Mouse (Mus musculus): Measurements from ENCODE around the gene Gimap4.

Gimap4 gene

DNA sequence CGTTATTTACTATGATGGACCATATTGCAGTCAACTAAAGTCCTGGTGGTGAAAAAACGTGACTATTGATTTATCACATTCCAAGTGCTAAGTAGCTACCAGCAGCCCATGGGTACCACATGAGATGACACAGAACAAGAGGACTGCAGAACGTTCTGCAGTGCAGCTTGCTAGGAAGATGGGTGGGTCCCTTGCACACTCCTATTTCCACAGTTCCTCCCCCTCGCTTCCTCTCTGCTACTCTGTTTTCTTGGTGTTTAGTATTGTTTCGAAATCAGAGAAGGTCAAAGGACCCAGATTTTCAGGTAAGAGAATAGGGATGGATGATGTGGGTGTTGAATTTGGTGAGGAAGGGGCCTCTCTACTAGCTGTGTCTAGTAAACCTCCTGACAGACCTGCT is at the start of gene Gimap4:
Gimap4 (plus strand) TSS at position 231 of the 400 bp plus-strand sequence.
- CTCF ChIA-PET: interaction anchor here in 1 of 4 experiments (0.6 to 0.7 kb wide), 2 partner anchors 40 to 259 kb away, joined by 3 to 4 read pairs; no protein-coding TSS in a partner anchor
- POLR2A ChIA-PET: interaction anchor here in 1 of 4 experiments (0.6 to 1.1 kb wide), 2 partner anchors 10 to 536 kb away, joined by 3 read pairs; no protein-coding TSS in a partner anchor

DNA sequence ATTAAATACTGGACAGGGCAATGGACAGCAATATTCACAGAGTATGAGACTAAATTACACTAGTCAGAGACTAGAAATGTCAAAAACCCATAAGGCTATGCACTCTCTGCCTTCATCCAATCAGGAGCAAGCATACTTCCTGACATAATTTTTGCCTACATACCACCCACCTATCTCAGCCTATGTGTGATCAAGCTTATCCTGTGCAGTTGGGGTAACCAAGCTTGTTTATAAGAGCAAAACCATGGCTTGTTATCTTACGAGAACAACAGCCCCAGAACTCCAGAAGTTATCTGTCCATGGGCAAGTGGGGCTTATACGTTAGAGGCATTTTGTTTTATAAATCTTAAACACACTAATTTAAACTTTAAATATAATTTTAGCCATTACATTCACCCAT is 49.2 kb upstream of the Gimap4 start:
- CTCF ChIA-PET: interaction anchor here in 1 of 4 experiments (2.6 kb wide), 1 partner anchor 11 kb away, joined by 8 read pairs; no protein-coding TSS in a partner anchor

GRCm38 (mm10) chr6:48636515-48636914 is 47.8 kb upstream of the Gimap4 start:
- CTCF ChIA-PET: interaction anchor here in 2 of 4 experiments (2.5 to 2.6 kb wide), 2 partner anchors 9 to 10 kb away, joined by 8 to 16 read pairs; partner anchors contain the start of gene Gimap8 (in 1 of the 2)
- POLR2A ChIA-PET: no interaction called here

More for the DNA sequence above, 49.2 kb upstream of the Gimap4 start:
- POLR2A ChIA-PET: interaction anchor here in 1 of 4 experiments (0.7 kb wide), 1 partner anchor 147 kb away, joined by 3 read pairs; no protein-coding TSS in a partner anchor

DNA sequence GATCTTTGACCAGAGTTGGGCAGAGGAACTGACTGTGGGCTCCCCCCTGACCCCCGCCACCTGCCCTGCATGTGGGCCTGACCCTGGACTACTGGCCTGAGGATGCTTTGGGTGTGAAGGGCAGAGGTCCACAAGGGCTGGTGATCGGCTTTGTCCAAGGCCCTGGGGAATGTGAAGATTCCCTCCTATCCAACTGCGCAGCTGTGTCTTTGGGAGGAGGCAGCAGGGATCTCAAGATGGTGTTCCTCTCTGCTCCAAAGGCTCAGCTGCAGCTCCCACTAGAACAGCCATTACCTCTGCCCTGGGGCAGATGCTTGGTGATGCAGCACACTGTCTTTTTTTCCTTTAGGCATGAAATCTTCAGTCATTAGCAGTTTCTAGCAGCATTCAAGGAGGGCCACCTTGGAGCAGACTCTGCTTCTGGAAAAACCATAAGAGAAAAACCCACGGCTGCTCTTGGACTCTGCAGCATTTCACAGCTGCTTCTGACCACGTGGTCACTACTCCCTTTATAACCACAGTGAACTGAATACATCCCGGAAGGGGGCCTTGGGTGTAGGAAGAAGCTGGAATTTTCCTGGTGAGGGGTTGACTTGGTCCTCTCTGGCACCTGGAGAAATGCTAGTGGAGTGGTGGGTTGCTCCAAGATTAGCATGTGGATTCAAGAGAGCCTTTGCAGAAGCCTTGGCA is 46.4 kb upstream of the Gimap4 start:
- ChIA-PET POLR2A (interaction anchor here in 1 of 4 experiments (1.3 kb wide), 1 partner anchor 11 kb away, joined by 3 read pairs; the partner anchor contains the start of gene AI854703), CTCF (interaction anchor here in 2 of 4 experiments (2.5 to 2.6 kb wide), 2 partner anchors 8 kb away, joined by 8 to 16 read pairs; partner anchors contain the start of gene Gimap8 (in 1 of the 2))

- CTCF ChIA-PET: no interaction called here
- POLR2A ChIA-PET: interaction anchor here in 1 of 4 experiments (1.3 kb wide), 1 partner anchor 12 kb away, joined by 3 read pairs; the partner anchor contains the start of gene AI854703
These were observed 45.8 kb upstream of the Gimap4 start for GRCm38 (mm10) chr6:48638553-48638952.

GRCm38 (mm10) chr6:48641391-48641790 is 43.0 kb upstream of the Gimap4 start:
- POLR2A ChIA-PET: no interaction called here
- CTCF ChIA-PET: interaction anchor here in 1 of 4 experiments (1.2 kb wide), 1 partner anchor 314 kb away, joined by 3 read pairs; no protein-coding TSS in a partner anchor

DNA sequence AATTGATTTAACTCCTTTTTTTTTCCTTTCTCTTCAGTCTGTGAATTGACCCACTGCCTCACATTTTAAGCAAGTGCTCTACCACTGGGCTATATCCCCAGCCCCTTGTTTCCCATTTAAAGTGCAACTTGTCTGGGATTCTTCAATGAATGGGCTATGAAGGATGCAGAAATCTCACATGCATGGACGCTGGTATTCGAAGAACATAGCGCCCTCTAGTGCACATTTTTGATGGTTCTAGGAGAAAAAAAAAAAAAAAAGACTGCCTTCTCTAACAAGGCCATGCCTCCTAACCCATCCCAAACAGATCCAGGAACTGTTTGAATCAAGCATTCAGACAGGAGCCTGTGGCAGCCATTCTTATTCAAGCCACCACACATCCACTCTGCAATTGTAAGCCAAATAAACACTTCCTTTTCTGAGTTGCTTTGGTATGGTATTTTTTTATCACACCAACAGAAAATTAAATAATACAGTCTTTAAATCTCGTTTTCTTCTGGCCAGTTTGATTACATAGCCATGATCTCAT is 41.5 kb upstream of the Gimap4 start:
- ChIA-PET POLR2A (interaction anchor here in 2 of 4 experiments (0.8 to 1.4 kb wide), 2 partner anchors 101 to 115 kb away, joined by 3 to 6 read pairs; no protein-coding TSS in a partner anchor), CTCF (interaction anchor here in 3 of 4 experiments (0.6 to 0.7 kb wide), 3 partner anchors 172 to 352 kb away, joined by 3 to 6 read pairs (median 3); no protein-coding TSS in a partner anchor)

- ChIA-PET POLR2A (interaction anchor here in 2 of 4 experiments (0.6 to 1.6 kb wide), 4 partner anchors 19 to 538 kb away, joined by 3 to 4 read pairs (median 3); partner anchors contain the start of gene AI854703 (in 1 of the 2)), CTCF (interaction anchor here (0.6 to 3.4 kb wide), 71 partner anchors 9 to 1504 kb away, joined by 3 to 50 read pairs (median 4); partner anchors contain the start of genes Gimap3 (in 3 of the 4), Zfp775 (in 2 of the 4), Gimap5 (in 1 of the 4) and Tmem176a (in 1 of the 4))
These were observed 38.6 kb upstream of the Gimap4 start for GRCm38 (mm10) chr6:48645660-48646308.

DNA sequence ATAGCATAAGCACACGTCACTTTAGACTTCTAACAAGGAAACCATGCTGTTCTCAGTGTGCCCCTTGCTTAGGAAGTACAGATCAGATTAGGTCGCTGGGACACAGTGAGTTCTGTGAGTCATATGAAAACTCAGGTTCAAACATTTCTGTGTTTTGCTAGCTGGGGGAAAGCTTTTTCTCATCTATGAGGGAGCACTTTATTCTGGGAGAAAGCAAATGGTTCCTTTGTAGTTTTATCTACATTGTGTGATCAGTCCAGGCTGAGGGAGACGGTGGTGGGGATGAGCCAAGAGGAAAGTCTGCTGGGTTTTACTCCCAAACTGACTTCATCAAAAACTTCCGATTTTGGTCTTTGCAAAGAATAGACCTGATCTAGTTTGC is 38.0 kb upstream of the Gimap4 start:
- CTCF ChIA-PET: interaction anchor here (0.6 to 3.4 kb wide), 64 partner anchors 9 to 1504 kb away, joined by 3 to 50 read pairs (median 4); partner anchors contain the start of genes Gimap3 (in 2 of the 4) and Gimap5 (in 1 of the 4)
- POLR2A ChIA-PET: interaction anchor here in 1 of 4 experiments (0.6 to 1.6 kb wide), 4 partner anchors 124 to 563 kb away, joined by 3 to 4 read pairs (median 4); partner anchors contain the start of gene Gimap3

GRCm38 (mm10) chr6:48646995-48647394 is 37.4 kb upstream of the Gimap4 start, which contains the start of gene Gimap8:
Gimap8 (plus strand) TSS chr6:48647234.
- ChIA-PET CTCF (interaction anchor here (0.6 to 3.4 kb wide), 39 partner anchors 9 to 1234 kb away, joined by 3 to 50 read pairs (median 4); partner anchors contain the start of genes Gimap3 (in 2 of the 4) and Atp6v0e2 (in 1 of the 4)), POLR2A (interaction anchor here in 2 of 4 experiments (0.6 to 1.3 kb wide), 5 partner anchors 18 to 622 kb away, joined by 3 to 7 read pairs (median 4); partner anchors contain the start of gene Gimap3 (in 1 of the 2))

GRCm38 (mm10) chr6:48647611-48648010 is 36.7 kb upstream of the Gimap4 start:
- CTCF ChIA-PET: interaction anchor here (0.8 to 3.4 kb wide), 24 partner anchors 8 to 233 kb away, joined by 3 to 50 read pairs (median 4); partner anchors contain the start of genes Gimap3 (in 2 of the 4) and Atp6v0e2 (in 1 of the 4)
- POLR2A ChIA-PET: interaction anchor here in 1 of 4 experiments (0.8 kb wide), 1 partner anchor 623 kb away, joined by 7 read pairs; no protein-coding TSS in a partner anchor

DNA sequence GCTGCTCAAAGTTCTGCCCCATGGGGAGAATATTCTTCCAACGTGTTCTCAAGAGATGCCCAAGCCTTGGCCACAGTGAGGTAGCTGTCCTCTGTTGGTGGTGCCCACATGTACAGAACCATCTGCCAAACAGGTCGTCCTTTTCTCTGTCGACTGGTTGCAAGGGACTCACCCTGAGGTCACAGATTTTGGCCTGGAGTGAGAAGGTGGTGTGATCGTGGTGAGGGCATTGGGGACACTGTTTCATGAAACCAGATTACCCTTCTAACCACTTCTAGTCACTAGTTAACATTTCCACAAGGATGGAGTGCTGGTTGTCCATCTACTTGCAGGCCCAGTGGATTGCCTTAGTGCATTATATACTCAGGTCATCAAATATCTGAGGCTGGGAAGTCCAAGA is 35.6 kb upstream of the Gimap4 start:
- ChIA-PET CTCF (no interaction called here), POLR2A (no interaction called here)

DNA sequence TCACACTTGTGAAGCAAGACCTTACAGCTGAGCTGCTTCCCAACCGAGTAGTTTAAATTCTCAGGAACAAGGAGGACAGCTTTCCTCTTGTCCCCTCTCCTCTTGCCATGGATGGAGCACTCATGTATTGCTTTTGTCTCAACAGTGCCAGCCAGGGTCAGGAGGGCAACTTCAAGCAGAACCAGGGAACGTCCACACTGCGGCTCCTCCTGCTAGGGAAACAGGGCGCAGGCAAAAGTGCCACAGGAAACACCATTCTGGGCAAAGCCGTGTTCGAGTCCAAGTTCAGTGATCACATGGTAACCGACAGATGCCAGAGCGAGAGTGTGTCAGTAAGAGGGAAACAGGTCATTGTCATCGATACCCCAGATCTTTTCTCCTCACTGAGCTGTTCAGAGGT is 34.3 kb upstream of the Gimap4 start:
- ChIA-PET CTCF (interaction anchor here in 3 of 4 experiments (0.5 to 1.0 kb wide), 3 partner anchors 35 to 122 kb away, joined by 3 to 7 read pairs (median 4); no protein-coding TSS in a partner anchor), POLR2A (interaction anchor here in 1 of 4 experiments (0.6 kb wide), 1 partner anchor 228 kb away, joined by 8 read pairs; no protein-coding TSS in a partner anchor)

GRCm38 (mm10) chr6:48658721-48659120 is 25.6 kb upstream of the Gimap4 start:
- ChIA-PET POLR2A (no interaction called here), CTCF (interaction anchor here in 2 of 4 experiments (0.5 to 1.0 kb wide), 2 partner anchors 156 to 616 kb away, joined by 5 to 6 read pairs; no protein-coding TSS in a partner anchor)

- ChIA-PET CTCF (no interaction called here), POLR2A (interaction anchor here in 1 of 4 experiments (1.0 kb wide), 1 partner anchor 10 kb away, joined by 5 read pairs; no protein-coding TSS in a partner anchor)
These were observed 19.6 kb upstream of the Gimap4 start for GRCm38 (mm10) chr6:48664750-48665149.

- ChIA-PET CTCF (interaction anchor here in 1 of 4 experiments (0.6 to 0.8 kb wide), 2 partner anchors 19 to 160 kb away, joined by 3 to 7 read pairs; no protein-coding TSS in a partner anchor), POLR2A (interaction anchor here in 1 of 4 experiments (1.0 kb wide), 1 partner anchor 10 kb away, joined by 5 read pairs; no protein-coding TSS in a partner anchor)
These were observed 18.9 kb upstream of the Gimap4 start for GRCm38 (mm10) chr6:48665471-48665870.

GRCm38 (mm10) chr6:48666159-48666586 is 18.2 kb upstream of the Gimap4 start:
- POLR2A ChIA-PET: interaction anchor here in 1 of 4 experiments (0.5 kb wide), 1 partner anchor 582 kb away, joined by 3 read pairs; no protein-coding TSS in a partner anchor
- CTCF ChIA-PET: interaction anchor here in 2 of 4 experiments (0.6 to 0.8 kb wide), 2 partner anchors 20 to 29 kb away, joined by 3 read pairs; no protein-coding TSS in a partner anchor
